Mouse (Mus musculus) C2C12 (cell line): ENCODE data around the gene Cox17. TPM values are rescaled to one million over a fixed set of nuclear protein-coding genes. Genes with fewer than 3 reads are reported as not detected.

Experiments
- H3K27me3 ChIP-seq: one replicate; pipeline ENCODE4 v1.6.1; 2011; ENCODE audit not compliant: control insufficient read depth, insufficient read depth, insufficient read length
- H3K36me3 ChIP-seq: one replicate; pipeline ENCODE4 v1.6.1; 2011; ENCODE audit not compliant: control insufficient read depth, insufficient read depth
- H3K4me3 ChIP-seq: one replicate; pipeline ENCODE4 v1.5.1; 2011; ENCODE audit warnings: mild to moderate bottlenecking, control low read depth; ENCODE audit not compliant: poor library complexity, insufficient read depth, severe bottlenecking
- H3K79me2 ChIP-seq: one replicate; pipeline ENCODE4 v1.6.1; 2011; ENCODE audit not compliant: control insufficient read depth, insufficient read depth
- H3K79me3 ChIP-seq: one replicate; pipeline ENCODE4 v1.6.1; 2011; ENCODE audit warnings: low read depth, control low read depth
- H3ac ChIP-seq: one replicate; pipeline ENCODE3; 2011; ENCODE audit warnings: low read depth; ENCODE audit not compliant: control insufficient read depth, insufficient read length
- CEBPB ChIP-seq: IDR thresholded peaks from one replicate; pipeline ENCODE4 v1.6.1; 2011; ENCODE audit warnings: low read depth, mild to moderate bottlenecking, control low read depth, moderate library complexity
- CTCF ChIP-seq: IDR thresholded peaks from one replicate; pipeline ENCODE4 v1.5.1; 2011; ENCODE audit not compliant: control insufficient read depth, insufficient read depth, insufficient read length
- FOSL1 ChIP-seq: IDR thresholded peaks from one replicate; pipeline ENCODE4 v1.8.0; 2011; ENCODE audit warnings: mild to moderate bottlenecking, low read length; ENCODE audit not compliant: poor library complexity, insufficient read depth, severe bottlenecking
- MAX ChIP-seq: IDR thresholded peaks from one replicate; pipeline ENCODE4 v1.6.1; 2011; ENCODE audit warnings: mild to moderate bottlenecking, control low read depth
- MYOD1 ChIP-seq: IDR thresholded peaks from one replicate; pipeline ENCODE4 v1.6.1; 2011; ENCODE audit warnings: low read depth; ENCODE audit not compliant: control insufficient read depth, insufficient read length
- MYOG ChIP-seq: IDR thresholded peaks from one replicate; pipeline ENCODE4 v1.6.1; 2011; ENCODE audit not compliant: control insufficient read depth, insufficient read length; ENCODE audit errors: extremely low read depth
- USF1 ChIP-seq: IDR thresholded peaks from one replicate; pipeline ENCODE4 v1.6.1; 2011; ENCODE audit warnings: low read depth, mild to moderate bottlenecking, control low read depth, moderate library complexity
- long read RNA-seq, 2 experiments: library from polyadenylated mRNA; unstranded; transcript quantifications; one replicate each; pipeline ENCODE4 v2.0.0; 2019 to 2020
- polyA plus RNA-seq: library from polyadenylated mRNA; unstranded; fragments of >200 nt; fragmentation: generic; extraction: Trizol; gene quantifications from one replicate; pipeline ENCODE4 v1.2.1, GENCODE M21; 2012; ENCODE audit warnings: missing spikeins

The Cox17 gene
- polyA plus RNA-seq, result 404 TPM
- long read RNA-seq, experiment 1, transcript Cox17-201 (3 exons, 444 nt), result major isoform, 145 of 163 reads
- long read RNA-seq, experiment 1, partial matches to known transcripts, result 0 of 163 reads
- long read RNA-seq, experiment 1, other reads (novel, unspliced or antisense), result 18 of 163 reads
- long read RNA-seq, experiment 2, transcript Cox17-201 (3 exons, 444 nt), result major isoform, 6 of 7 reads
- long read RNA-seq, experiment 2, partial matches to known transcripts, result 0 of 7 reads
- long read RNA-seq, experiment 2, other reads (novel, unspliced or antisense), result 0 of 7 reads

DNA sequence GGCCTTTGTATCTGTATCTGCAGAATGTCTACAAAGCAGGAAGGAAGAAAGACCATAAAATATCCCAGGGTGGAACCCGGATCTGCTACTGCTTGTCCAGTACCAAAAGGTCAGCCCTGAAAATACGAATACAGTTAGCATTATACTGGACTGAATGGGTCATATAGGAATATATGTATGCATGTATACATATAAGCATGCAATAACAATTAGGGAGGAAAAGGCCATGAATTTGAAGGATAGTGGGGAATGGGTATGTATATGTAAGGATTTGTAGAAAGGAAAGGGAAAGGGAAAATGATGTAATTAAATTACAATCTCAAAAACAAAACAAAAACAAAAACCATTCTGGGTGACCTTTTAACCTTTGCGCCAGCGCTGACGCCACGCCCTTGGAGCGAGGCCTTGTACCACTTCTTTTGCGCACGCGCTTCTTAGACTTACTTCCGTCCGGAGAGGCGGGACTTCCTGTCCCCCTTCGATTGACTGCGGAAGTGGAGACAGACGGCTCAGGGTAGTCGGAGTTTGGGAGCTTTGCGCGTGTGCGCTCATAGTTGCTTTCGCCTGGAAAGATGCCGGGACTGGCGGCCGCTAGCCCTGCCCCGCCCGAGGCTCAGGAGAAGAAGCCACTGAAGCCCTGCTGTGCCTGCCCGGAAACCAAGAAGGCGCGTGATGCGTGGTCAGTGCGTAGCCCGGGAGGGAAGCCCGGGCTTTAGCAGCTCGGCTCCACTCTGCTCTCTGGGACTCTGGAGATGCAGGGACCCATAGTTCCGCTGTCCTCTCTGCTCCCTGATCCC, at the start of gene Cox17, which contains the start of gene Gm21987:
Gene Cox17 (plus strand): TSS at position 463 of the 797 bp plus-strand sequence.
Gene Gm21987 (plus strand): TSS at position 512 of the 797 bp plus-strand sequence.
- no peak for TF ChIP-seq USF1
- TF ChIP-seq CTCF, result no peak
- TF ChIP-seq FOSL1, result no peak
- peak within 1 kb of the TSS; percentile 100 for H3ac ChIP-seq
- no peaks in the 10 kb centered on the region for H3K27me3 ChIP-seq
- H3K79me2 ChIP-seq, result peaks cover 37% of the 10 kb centered on the region
- peaks cover 20% of the 10 kb centered on the region for H3K79me3 ChIP-seq
- peaks cover 37% of the 10 kb centered on the region for H3K36me3 ChIP-seq
- peak within 1 kb of the TSS; percentile 83 for H3K4me3 ChIP-seq

GRCm38 (mm10) chr16:38298410-38298809, 48.4 kb upstream of the Cox17 start:
- H3ac ChIP-seq, result no peak overlapping the region
- H3K4me3 ChIP-seq, result no peak overlapping the region
- H3K27me3 ChIP-seq, result no peaks in the 10 kb centered on the region
- no peak for TF ChIP-seq CEBPB
- no peak for TF ChIP-seq CTCF
- no peak for TF ChIP-seq MYOG
- TF ChIP-seq MYOD1, result no peak
- TF ChIP-seq USF1, result no peak
- no peak for TF ChIP-seq MAX
- no peak for TF ChIP-seq FOSL1
- H3K36me3 ChIP-seq, result no peaks in the 10 kb centered on the region
- H3K79me2 ChIP-seq, result no peaks in the 10 kb centered on the region
- H3K79me3 ChIP-seq, result no peaks in the 10 kb centered on the region

DNA sequence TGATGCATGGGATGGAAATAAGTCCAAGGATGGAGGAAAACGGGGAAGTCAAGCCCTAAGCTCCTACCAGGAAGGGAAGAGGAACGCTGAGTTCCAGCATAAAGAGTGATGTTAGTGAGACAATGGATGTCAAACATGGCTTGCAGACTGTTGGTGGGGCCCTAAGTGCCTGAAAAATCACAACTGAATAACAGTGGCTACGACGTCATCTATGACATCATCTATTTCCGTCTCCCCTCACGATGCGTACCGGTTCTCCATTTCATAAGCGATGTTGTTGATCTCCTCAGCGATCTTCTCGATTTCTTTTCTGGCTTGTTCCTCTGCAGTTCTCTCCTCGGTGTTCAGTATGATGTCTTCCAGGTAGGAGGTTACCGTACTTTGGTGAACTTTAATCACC, 44.4 kb upstream of the Cox17 start:
- H3K4me3 ChIP-seq, result no peak overlapping the region
- no peaks in the 10 kb centered on the region for H3K79me2 ChIP-seq
- no peaks in the 10 kb centered on the region for H3K27me3 ChIP-seq
- H3ac ChIP-seq, result no peak overlapping the region
- H3K36me3 ChIP-seq, result no peaks in the 10 kb centered on the region
- TF ChIP-seq CTCF, result no peak
- no peak for TF ChIP-seq MYOG
- TF ChIP-seq MAX, result no peak
- no peak for TF ChIP-seq USF1
- H3K79me3 ChIP-seq, result no peaks in the 10 kb centered on the region

- TF ChIP-seq MAX (no peak), CEBPB (no peak), USF1 (no peak)
- Histone ChIP-seq H3K79me3 (no peaks in the 10 kb centered on the region), H3ac (no peak overlapping the region), H3K79me2 (no peaks in the 10 kb centered on the region), H3K4me3 (no peak overlapping the region), H3K36me3 (no peaks in the 10 kb centered on the region), H3K27me3 (no peaks in the 10 kb centered on the region)
Measured at GRCm38 (mm10) chr16:38304460-38305194, 42.2 kb upstream of the Cox17 start.

GRCm38 (mm10) chr16:38306571-38307220, 40.1 kb upstream of the Cox17 start:
- Histone ChIP-seq H3K36me3 (no peaks in the 10 kb centered on the region), H3K79me2 (no peaks in the 10 kb centered on the region), H3K27me3 (no peaks in the 10 kb centered on the region), H3K79me3 (no peaks in the 10 kb centered on the region), H3ac (no peak overlapping the region), H3K4me3 (no peak overlapping the region)
- no peak for TF ChIP-seq CTCF
- no peak for TF ChIP-seq FOSL1
- no peak for TF ChIP-seq USF1
- TF ChIP-seq MAX, result no peak
- TF ChIP-seq MYOD1, result no peak
- no peak for TF ChIP-seq CEBPB
- TF ChIP-seq MYOG, result no peak
